ENCODE assay signal across 15 mouse cellular contexts in genomic region chr4:135891539-135891938, GRCm38 (mm10). TPM values are rescaled to one million over a fixed set of nuclear protein-coding genes. Genes with fewer than 3 reads are reported as not detected.
"Had no signal": no experiment of that assay in that cellular context is flagged by ENCODE, and none has a peak within 500 bp of the region (broad histone marks: within the 10 kb centered on the region; RNA-seq: fewer than 3 reads in every experiment).

No protein-coding gene starts in this region.

- DNase-seq: kidney, adult 11 months; kidney, adult 9 months; kidney, postnatal 10 days; kidney, postnatal 4 days; lung, embryonic 14.5 days; lung, postnatal 10 days; right cerebral cortex, postnatal 14 days; thymus, postnatal 36 days had no signal

- H3K9me3 ChIP-seq: liver, embryonic 15.5 days; midbrain, embryonic 13.5 days; neural tube, embryonic 15.5 days had no signal

- H3K4me2 ChIP-seq: liver, embryonic 11.5 days; liver, embryonic 15.5 days; lung, embryonic 14.5 days; midbrain, embryonic 13.5 days; neural tube, embryonic 15.5 days had no signal

- H3K4me3 ChIP-seq: layer of hippocampus, adult 2 months; liver, embryonic 15.5 days; midbrain, embryonic 13.5 days; myocyte; neural tube, embryonic 15.5 days had no signal

- H3K36me3 ChIP-seq: liver, embryonic 15.5 days; midbrain, embryonic 13.5 days; neural tube, embryonic 15.5 days had no signal

- ATAC-seq: midbrain, embryonic 13.5 days had no signal

- H3K9ac ChIP-seq: liver, embryonic 15.5 days; lung, embryonic 14.5 days; midbrain, embryonic 13.5 days; neural tube, embryonic 15.5 days had no signal

- H3K27ac ChIP-seq: layer of hippocampus, adult 2 months; liver, embryonic 15.5 days; macrophage; midbrain, embryonic 13.5 days; neural tube, embryonic 15.5 days had no signal

- H3K4me1 ChIP-seq: midbrain, embryonic 13.5 days; neural tube, embryonic 15.5 days had no signal

- H3K27me3 ChIP-seq: liver, embryonic 15.5 days; midbrain, embryonic 13.5 days; neural tube, embryonic 15.5 days had no signal

RNA-seq across cellular contexts. Expression of gene Cnr2, which starts 3.7 kb away (rescaled TPM):
- polyA plus RNA-seq: myocyte had no signal
